Mouse (Mus musculus): ENCODE data around the gene Keap1. TPM values are rescaled to one million over a fixed set of nuclear protein-coding genes. Genes with fewer than 3 reads are reported as not detected.
"Not testable (repeated sequence)": the region's sequence is repeated elsewhere in the genome, so short reads cannot be mapped to it uniquely, and the experiment has no call there.

The Keap1 gene
- total RNA-seq, 1 experiment from 2014 or later = 51.5 TPM

DNA sequence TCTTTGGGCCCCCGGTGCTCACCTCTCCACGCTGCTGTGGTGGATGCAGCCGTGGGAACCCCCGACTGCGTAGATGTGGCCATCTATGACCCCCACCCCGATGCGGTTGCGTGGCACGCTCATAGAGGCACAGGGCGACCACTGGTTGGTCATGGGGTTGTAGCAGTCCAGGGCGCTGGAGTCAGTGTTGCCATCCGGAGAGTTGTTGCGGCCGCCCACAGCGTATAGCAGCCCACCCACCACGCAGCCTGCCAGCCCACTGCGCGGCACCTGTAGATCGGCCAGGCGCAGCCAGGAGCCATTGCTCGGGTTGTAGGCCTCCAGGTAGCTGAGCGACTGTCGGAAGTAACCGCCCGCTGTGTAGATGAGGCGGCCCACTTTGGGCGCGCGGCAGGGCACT is 5.8 kb downstream of the Keap1 start:
- DNase-seq = no peak

DNA sequence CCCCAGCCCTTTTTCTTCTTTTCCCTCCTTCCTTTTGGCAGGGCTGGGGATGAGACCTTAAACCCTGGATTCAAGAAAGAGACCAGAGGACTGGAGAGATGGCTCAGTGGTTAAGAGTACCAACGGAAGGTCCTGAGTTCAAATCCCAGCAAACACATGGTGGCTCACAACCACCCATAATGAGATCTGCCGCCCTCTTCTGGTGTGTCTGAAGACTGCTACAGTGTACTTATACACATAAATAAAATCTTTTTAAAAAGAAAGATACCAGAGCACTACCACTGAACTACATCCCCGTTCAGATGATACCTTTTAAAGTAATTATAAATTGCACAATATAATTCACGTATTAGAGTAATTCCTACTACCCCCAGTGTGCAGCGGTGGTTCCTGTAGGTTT is 6.3 kb downstream of the Keap1 start:
- no peak for DNase-seq

DNA sequence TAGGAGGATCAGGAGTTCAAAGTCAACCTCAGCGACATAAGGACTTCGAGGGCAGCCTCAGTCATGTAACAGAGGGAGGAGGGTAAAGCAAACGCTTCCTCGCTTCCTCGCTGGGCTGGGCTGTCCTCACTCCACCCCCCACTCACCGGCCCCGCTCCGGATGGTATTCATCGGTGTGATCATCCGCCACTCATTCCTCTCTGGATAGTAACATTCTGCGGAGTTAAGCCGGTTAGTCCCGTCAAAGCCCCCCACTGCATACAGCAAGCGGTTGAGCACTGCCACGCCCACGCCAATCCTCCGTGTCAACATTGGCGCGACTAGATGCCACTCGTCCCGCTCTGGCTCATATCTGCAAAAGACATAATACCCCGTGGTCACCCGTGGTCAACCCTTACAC is 7.6 kb downstream of the Keap1 start:
- DNase-seq = no peak

DNA sequence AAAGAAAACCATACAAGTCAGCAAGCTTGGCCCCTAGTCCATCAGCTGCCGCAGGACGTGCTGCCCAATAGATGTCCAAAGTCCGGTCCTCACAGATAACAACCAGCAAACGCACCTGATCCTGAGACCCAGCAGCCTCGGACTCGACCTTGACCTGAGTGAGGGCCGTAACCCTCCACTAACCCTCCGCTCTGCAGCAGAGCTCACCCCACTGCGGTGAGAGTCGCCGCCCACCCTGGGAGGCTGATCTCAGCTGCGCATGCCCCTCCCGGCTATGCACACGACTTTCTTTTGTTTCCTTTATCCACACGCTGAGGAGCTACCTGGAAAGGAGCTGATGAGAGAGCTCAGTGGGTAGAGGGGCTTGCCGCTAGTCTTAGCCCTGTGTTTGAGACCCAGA is 11.8 kb downstream of the Keap1 start:
- no peak for DNase-seq

DNA sequence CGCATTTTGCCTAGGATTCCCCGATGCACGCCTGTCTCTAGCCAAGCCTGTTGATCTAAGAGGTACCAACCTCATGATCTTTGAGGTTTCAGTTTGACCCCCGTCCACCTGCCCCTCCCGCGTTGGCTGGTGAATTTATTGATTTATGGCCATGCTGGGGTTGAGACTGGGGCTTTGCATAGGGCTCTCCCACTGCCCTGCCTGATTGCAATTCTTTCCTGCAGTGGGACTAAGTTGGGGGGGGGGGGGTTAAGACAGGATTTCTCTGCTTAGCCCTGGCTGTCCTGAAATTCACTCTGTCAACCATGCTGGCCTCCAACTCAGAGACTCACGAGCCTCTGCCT is 13.8 kb downstream of the Keap1 start:
- DNase-seq = no peak

GRCm38 (mm10) chr9:21224576-21225414 is 14.4 kb downstream of the Keap1 start:
- peak; percentile 66 for DNase-seq

DNA sequence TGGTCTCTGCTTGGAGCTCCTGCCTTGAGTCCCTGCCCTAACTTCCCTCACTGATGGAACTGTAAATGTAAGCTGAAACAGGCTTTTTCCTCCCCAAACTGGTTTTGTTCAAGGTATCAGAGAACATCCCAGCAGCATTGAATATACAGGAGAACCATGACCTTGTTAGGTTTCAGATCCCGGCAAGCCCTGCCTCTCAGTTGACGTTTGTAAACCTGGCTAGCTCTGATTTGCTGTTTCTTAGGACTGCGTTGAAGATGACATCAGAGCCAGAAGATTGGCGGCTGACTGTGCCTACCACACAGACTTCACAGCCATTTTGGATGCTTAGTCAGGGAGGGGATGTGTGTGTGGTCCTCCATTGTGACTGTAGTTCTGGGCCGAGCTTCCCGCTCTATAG is 15.3 kb downstream of the Keap1 start:
- DNase-seq = no peak

DNA sequence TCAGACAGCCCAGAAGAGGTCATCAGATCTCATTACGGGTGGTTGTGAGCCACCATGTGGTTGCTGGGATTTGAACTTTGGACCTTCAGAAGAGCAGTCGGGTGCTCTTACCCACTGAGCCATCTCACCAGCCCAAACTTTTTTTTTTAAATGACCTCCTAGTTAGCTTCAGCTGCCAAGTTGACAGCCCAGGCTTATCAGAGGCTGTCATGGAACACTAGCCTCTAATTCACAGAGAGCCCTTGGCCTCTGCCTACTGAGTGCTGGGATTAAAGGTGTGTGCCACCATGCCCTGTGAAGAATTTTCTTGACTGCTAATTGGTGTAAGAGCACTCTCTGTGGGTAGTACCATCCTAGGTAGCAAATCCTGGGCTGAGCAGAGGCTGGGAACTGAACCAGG is 15.7 kb downstream of the Keap1 start:
- not testable (repeated sequence) for DNase-seq

GRCm38 (mm10) chr9:21221383-21221929 is 17.7 kb downstream of the Keap1 start:
- no peak for DNase-seq

DNA sequence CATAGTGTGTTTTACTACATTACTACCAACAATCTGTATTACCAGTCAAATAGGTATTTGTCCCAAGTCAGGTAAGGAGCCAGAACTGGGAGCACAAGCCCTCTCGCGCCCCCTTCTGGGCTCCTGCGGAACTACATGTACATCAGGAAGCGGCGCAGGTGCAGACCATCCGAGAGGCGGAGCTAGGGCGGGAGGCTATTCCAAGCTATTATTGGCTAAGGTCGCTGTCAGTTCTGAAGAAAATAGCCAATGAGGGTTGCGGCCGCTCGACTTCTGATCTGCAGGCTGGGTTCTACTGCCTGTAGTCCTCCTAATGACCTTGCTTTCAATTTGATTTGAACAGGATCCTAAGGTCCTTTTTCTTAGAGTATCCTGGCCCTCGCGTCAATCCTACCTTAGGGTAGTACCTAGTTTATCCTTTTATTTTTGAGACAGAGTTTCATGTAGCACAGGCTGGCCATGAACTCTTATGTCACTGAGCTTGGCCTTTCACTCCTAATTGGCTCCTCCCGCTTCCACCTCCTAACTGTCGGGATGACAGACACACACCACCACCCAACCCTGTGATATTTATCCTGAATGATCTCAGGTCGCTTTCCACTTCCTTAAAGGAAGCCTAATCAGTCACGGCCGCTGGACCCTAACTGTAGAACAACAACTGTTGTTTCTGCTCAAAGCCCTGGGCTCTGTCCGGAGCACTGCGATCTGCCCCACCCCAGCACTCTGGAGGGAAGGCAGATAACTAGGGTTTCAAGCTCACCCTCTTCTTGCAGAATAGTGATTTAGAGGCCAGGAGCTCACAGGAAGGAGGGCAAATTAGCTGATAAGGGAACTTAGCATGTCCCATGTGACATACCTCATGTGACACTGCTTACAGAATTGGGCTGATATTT is 18.4 kb downstream of the Keap1 start:
- peak; percentile 91 for DNase-seq

GRCm38 (mm10) chr9:21219820-21220219 is 19.3 kb downstream of the Keap1 start:
- no peak for DNase-seq

DNA sequence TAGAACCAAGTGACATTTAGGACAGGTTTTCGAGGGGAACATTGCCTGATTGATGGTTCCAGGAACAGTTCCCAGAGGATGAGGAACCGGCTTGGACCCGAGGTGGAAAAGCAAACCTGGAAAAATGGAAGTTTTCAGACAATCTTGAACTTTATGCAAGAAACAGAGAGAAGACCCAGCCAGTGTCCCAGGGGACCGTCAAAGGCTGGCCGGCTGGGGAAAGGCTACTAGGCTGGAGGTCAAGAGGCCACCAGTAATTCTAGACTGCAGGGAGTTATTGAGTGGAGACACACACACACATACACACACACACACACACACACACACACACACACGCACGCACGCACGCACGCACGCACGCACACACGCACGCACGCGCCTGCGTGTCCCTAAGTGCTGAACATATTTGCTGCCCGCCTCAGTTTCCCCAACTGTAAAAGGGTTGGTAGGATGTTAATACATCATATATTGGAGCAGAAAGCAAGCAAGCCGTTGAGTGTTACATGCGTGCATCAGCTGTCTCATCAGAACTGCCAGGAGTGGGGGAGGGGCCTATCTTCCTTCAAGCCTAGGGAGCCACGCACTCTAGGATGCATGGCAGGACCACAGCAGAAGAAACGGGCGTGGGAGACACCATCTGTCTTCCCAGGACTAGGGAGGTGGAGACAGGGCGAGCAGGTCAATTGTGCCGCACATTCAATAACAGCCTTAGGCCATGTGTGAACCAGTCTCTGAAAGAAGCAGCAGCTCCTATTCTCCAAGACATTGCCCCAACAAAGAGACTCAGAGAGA is 22.9 kb downstream of the Keap1 start:
- no peak for DNase-seq

DNA sequence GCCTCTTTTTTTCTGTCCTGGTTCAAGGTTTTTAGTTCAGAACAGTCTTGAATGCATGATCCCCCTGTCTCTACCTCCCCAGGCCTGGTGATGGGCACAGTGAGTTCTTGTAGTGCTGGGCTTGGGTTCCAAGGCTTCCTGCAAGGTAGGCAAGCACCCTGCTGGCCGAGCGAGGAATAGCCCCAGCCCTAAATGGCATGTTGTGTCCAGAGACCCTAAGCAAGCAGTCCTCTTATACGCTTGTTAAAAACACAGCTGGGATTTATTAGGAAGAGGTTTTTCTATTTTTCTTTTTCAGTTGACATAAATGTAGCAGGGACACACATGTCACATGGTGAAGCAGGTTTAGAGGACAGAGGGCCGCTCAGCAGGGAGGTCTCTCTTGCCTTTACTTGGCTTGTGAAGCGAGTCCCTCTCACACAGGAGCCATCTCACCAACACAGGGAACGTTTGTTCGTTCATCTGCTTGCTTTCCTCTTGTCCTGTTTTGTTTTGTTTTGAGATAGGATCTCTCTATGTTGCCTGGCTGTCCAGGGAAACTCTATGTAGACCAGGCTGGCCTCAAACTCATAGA is 25.5 kb downstream of the Keap1 start:
- no peak for DNase-seq

GRCm38 (mm10) chr9:21211624-21212023 is 27.5 kb downstream of the Keap1 start:
- DNase-seq = no peak

DNA sequence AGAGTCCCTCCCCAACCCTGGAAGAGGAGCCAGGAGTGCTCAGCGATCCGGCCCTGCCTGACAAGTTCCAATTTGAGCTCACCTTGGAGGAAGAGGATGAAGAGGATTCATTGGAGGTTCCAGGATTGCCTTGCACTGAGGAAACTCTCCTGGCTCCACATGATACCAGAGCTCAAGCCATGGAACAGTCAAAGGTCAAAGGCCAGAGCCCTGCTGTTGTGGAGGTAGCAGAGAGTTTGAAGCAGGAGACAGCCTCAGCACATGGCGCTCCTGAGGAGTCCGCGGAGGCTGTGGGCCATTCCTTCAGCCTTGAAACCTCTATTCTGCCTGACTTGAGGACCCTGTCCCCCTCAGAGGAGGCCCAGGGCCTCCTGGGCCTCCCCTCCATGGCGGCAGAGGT is 28.3 kb downstream of the Keap1 start:
- no peak for DNase-seq

DNA sequence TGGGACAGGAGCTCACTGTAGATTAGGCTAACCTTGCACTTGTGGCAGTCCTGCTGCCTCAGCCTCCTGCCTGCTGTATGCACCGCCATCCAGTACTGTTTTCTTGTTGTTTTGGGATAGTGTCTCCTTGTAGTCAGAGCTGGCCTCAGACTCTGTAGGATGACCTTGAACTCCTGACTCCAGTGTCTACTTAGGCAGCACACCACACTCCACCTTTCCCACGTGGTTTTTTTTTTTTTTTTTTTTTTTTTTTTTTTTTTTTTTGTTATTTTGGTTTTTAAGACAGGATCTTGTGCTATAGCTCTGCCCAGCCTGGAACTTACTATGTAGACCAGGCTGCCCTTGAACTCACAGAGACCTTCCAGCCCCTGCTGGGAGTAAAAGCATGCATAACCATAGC is 30.5 kb downstream of the Keap1 start:
- no peak for DNase-seq

GRCm38 (mm10) chr9:21206848-21207247 is 32.3 kb downstream of the Keap1 start:
- DNase-seq = no peak

DNA sequence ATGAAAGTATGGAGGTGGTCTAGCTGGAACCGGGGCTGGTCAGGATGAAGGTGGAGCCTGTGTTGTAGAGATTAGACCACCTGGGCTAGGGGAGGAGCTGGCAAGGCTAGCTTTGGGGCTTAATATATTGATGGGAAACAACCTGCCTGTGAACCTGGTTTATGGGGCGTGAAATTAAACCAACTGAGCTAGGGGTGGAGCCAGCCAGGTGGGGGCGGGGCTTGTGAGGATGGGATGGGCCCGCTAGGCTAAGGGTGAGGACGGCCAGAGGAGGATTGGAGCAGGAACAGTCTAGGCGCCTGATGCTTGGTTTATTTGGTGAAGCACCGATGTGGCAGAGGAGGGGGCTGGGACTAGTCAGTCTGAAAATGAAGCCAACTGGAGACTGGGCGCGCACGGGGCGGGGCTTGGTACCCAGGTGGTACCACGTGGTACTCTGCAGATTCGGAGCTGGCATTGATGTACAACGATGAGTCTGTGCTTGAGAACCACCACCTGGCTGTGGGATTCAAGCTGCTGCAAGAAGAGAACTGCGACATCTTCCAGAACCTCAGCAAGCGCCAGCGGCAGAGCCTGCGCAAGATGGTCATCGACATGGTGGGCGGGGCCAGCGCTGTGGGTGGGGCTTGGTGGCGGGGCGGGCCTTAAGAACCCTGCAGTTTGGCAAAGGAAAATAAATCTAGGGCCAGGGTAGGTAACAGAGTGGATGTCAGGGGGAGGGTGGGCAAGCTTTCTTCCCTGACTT is 34.5 kb downstream of the Keap1 start:
- DNase-seq = peak; percentile 33

- DNase-seq = no peak
Observed at GRCm38 (mm10) chr9:21204156-21204527, 35.0 kb downstream of the Keap1 start.

GRCm38 (mm10) chr9:21198960-21199359 is 40.2 kb downstream of the Keap1 start:
- no peak for DNase-seq

- DNase-seq = no peak
Observed at GRCm38 (mm10) chr9:21197981-21198380, 41.2 kb downstream of the Keap1 start.

Data from adrenal gland, postnatal 25 days (tissue).